Mouse (Mus musculus): ENCODE results near the gene Fscn3.

Gene Fscn3

GRCm38 (mm10) chr6:28427096-28427839, at the start of gene Fscn3:
Gene Fscn3 (plus strand): TSS chr6:28427789.
- ChIA-PET CTCF (no interaction called here), POLR2A (interaction anchor here in 3 of 4 experiments (0.5 to 1.7 kb wide), 5 partner anchors 9 to 57 kb away, joined by 3 to 6 read pairs (median 5); no protein-coding TSS in a partner anchor)

- CTCF ChIA-PET, result no interaction called here
- POLR2A ChIA-PET, result interaction anchor here in 1 of 4 experiments (1.0 kb wide), 1 partner anchor 29 kb away, joined by 3 read pairs; no protein-coding TSS in a partner anchor
These were observed 45.6 kb upstream of the Fscn3 start for GRCm38 (mm10) chr6:28381983-28382382.

- POLR2A ChIA-PET, result interaction anchor here in 1 of 4 experiments (0.7 kb wide), 1 partner anchor 19 kb away, joined by 3 read pairs; no protein-coding TSS in a partner anchor
- CTCF ChIA-PET, result no interaction called here
These were observed 42.4 kb upstream of the Fscn3 start for GRCm38 (mm10) chr6:28385169-28385568.

GRCm38 (mm10) chr6:28389038-28389437, 38.6 kb upstream of the Fscn3 start:
- ChIA-PET POLR2A (no interaction called here), CTCF (no interaction called here)

- ChIA-PET POLR2A (interaction anchor here in 2 of 4 experiments (0.6 to 1.0 kb wide), 3 partner anchors 84 to 387 kb away, joined by 3 read pairs; no protein-coding TSS in a partner anchor), CTCF (interaction anchor here in 1 of 4 experiments (0.6 kb wide), 1 partner anchor 536 kb away, joined by 3 read pairs; no protein-coding TSS in a partner anchor)
These were observed 31.3 kb upstream of the Fscn3 start for GRCm38 (mm10) chr6:28396051-28396852.

- CTCF ChIA-PET, result no interaction called here
- POLR2A ChIA-PET, result interaction anchor here in 1 of 4 experiments (0.6 to 1.0 kb wide), 2 partner anchors 328 to 388 kb away, joined by 3 read pairs; no protein-coding TSS in a partner anchor
These were observed 30.6 kb upstream of the Fscn3 start for GRCm38 (mm10) chr6:28396853-28397457.

- ChIA-PET CTCF (no interaction called here), POLR2A (interaction anchor here in 1 of 4 experiments (0.6 kb wide), 1 partner anchor 1338 kb away, joined by 3 read pairs; no protein-coding TSS in a partner anchor)
These were observed 29.8 kb upstream of the Fscn3 start, which contains the start of gene Zfp800 for GRCm38 (mm10) chr6:28397681-28398203. Gene Zfp800 (minus strand): TSS chr6:28398005.

- ChIA-PET POLR2A (interaction anchor here in 1 of 4 experiments (1.5 kb wide), 1 partner anchor 24 kb away, joined by 3 read pairs; no protein-coding TSS in a partner anchor), CTCF (interaction anchor here in 2 of 4 experiments (0.6 to 0.7 kb wide), 3 partner anchors 183 to 880 kb away, joined by 3 to 5 read pairs (median 4); partner anchors contain the start of gene Fam71f2 (in 1 of the 2))
These were observed 28.9 kb upstream of the Fscn3 start for GRCm38 (mm10) chr6:28398726-28399125.

GRCm38 (mm10) chr6:28399791-28400190, 27.8 kb upstream of the Fscn3 start:
- ChIA-PET CTCF (no interaction called here), POLR2A (interaction anchor here in 1 of 4 experiments (1.5 kb wide), 1 partner anchor 23 kb away, joined by 3 read pairs; no protein-coding TSS in a partner anchor)

- POLR2A ChIA-PET, result interaction anchor here in 2 of 4 experiments (0.7 to 1.2 kb wide), 2 partner anchors 10 to 1591 kb away, joined by 3 read pairs; no protein-coding TSS in a partner anchor
- CTCF ChIA-PET, result interaction anchor here in 1 of 4 experiments (1.0 kb wide), 1 partner anchor 9 kb away, joined by 3 read pairs; no protein-coding TSS in a partner anchor
These were observed 17.5 kb upstream of the Fscn3 start for GRCm38 (mm10) chr6:28410053-28410452.

GRCm38 (mm10) chr6:28411236-28411635, 16.4 kb upstream of the Fscn3 start:
- CTCF ChIA-PET, result interaction anchor here in 1 of 4 experiments (0.6 kb wide), 1 partner anchor 674 kb away, joined by 3 read pairs; no protein-coding TSS in a partner anchor

GRCm38 (mm10) chr6:28416981-28417380, 10.6 kb upstream of the Fscn3 start:
- ChIA-PET CTCF (interaction anchor here in 1 of 4 experiments (0.8 kb wide), 1 partner anchor 12 kb away, joined by 4 read pairs; no protein-coding TSS in a partner anchor), POLR2A (interaction anchor here in 1 of 4 experiments (0.7 to 2.0 kb wide), 4 partner anchors 63 to 515 kb away, joined by 3 to 8 read pairs (median 3); no protein-coding TSS in a partner anchor)

More at GRCm38 (mm10) chr6:28411236-28411635, 16.4 kb upstream of the Fscn3 start:
- POLR2A ChIA-PET, result no interaction called here

GRCm38 (mm10) chr6:28418449-28418848, 9.1 kb upstream of the Fscn3 start:
- POLR2A ChIA-PET, result interaction anchor here in 3 of 4 experiments (0.8 to 1.5 kb wide), 6 partner anchors 9 to 584 kb away, joined by 3 to 7 read pairs (median 4); partner anchors contain the start of gene Fscn3 (in 1 of the 3)
- CTCF ChIA-PET, result no interaction called here

- POLR2A ChIA-PET, result interaction anchor here in 1 of 4 experiments (0.6 kb wide), 1 partner anchor 29 kb away, joined by 3 read pairs; no protein-coding TSS in a partner anchor
- CTCF ChIA-PET, result interaction anchor here in 2 of 4 experiments (0.5 to 1.0 kb wide), 3 partner anchors 18 to 527 kb away, joined by 3 read pairs; no protein-coding TSS in a partner anchor
These were observed 7.9 kb upstream of the Fscn3 start for GRCm38 (mm10) chr6:28419673-28420072.

GRCm38 (mm10) chr6:28420361-28420760, 7.2 kb upstream of the Fscn3 start:
- ChIA-PET POLR2A (interaction anchor here in 3 of 4 experiments (0.6 to 2.1 kb wide), 5 partner anchors 10 to 597 kb away, joined by 3 to 10 read pairs (median 3); no protein-coding TSS in a partner anchor), CTCF (interaction anchor here in 2 of 4 experiments (0.5 to 1.0 kb wide), 4 partner anchors 19 to 527 kb away, joined by 3 read pairs; no protein-coding TSS in a partner anchor)

GRCm38 (mm10) chr6:28420865-28421264, 6.7 kb upstream of the Fscn3 start:
- POLR2A ChIA-PET, result interaction anchor here in 3 of 4 experiments (0.8 to 4.2 kb wide), 7 partner anchors 11 to 596 kb away, joined by 3 to 39 read pairs (median 3); no protein-coding TSS in a partner anchor
- CTCF ChIA-PET, result interaction anchor here in 2 of 4 experiments (0.6 to 1.3 kb wide), 2 partner anchors 304 to 478 kb away, joined by 3 read pairs; no protein-coding TSS in a partner anchor

- POLR2A ChIA-PET, result interaction anchor here (0.8 to 4.2 kb wide), 15 partner anchors 10 to 604 kb away, joined by 3 to 39 read pairs (median 4); no protein-coding TSS in a partner anchor
These were observed 6.1 kb upstream of the Fscn3 start for GRCm38 (mm10) chr6:28421469-28422000.

More at GRCm38 (mm10) chr6:28421469-28422000, 6.1 kb upstream of the Fscn3 start:
- CTCF ChIA-PET, result interaction anchor here in 2 of 4 experiments (0.5 to 1.7 kb wide), 17 partner anchors 11 to 750 kb away, joined by 3 to 11 read pairs (median 4); no protein-coding TSS in a partner anchor

Measured in embryonic stem cell, embryonic (primary cell).